Mouse (Mus musculus) colon, adult 2 months (tissue): ENCODE data around the gene Zfp119b. TPM values are rescaled to one million over a fixed set of nuclear protein-coding genes. Genes with fewer than 3 reads are reported as not detected.

Experiments
- polyA plus RNA-seq: library from polyadenylated mRNA; depleted of rRNA; stranded (reverse); fragments of >200 nt; gene quantifications from 2 replicates; pipeline ENCODE4 v1.2.3, GENCODE M21; 2012; rRNA removed

The Zfp119b gene
- 0.07 and 0.08 TPM in 2 replicates for polyA plus RNA-seq

DNA sequence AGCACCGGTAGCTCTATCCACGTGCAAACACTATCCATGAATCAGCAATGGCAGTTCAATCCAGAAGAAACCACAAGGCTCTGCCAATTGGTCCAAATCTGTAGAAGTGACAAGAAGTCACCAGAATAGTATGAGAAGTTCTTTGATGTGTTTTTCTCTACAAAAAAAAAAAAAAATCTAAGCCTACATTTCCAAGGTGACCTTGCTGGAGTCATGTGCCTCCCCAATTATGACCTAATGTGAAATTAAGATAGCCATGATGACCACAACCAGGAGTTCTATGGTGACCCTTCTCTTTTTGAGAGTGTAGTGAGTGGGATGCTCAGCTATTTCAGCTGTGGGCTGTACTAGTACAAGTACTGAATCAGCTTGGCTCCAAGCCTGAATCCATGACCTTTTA is at the start of gene Zfp119b:
Zfp119b (minus strand) TSS at position 101 of the 400 bp plus-strand sequence.

GRCm38 (mm10) chr17:55986030-55986961 is 37.0 kb upstream of the Zfp119b start, which contains the start of gene Fsd1:
Fsd1 (plus strand) TSS chr17:55986509.

DNA sequence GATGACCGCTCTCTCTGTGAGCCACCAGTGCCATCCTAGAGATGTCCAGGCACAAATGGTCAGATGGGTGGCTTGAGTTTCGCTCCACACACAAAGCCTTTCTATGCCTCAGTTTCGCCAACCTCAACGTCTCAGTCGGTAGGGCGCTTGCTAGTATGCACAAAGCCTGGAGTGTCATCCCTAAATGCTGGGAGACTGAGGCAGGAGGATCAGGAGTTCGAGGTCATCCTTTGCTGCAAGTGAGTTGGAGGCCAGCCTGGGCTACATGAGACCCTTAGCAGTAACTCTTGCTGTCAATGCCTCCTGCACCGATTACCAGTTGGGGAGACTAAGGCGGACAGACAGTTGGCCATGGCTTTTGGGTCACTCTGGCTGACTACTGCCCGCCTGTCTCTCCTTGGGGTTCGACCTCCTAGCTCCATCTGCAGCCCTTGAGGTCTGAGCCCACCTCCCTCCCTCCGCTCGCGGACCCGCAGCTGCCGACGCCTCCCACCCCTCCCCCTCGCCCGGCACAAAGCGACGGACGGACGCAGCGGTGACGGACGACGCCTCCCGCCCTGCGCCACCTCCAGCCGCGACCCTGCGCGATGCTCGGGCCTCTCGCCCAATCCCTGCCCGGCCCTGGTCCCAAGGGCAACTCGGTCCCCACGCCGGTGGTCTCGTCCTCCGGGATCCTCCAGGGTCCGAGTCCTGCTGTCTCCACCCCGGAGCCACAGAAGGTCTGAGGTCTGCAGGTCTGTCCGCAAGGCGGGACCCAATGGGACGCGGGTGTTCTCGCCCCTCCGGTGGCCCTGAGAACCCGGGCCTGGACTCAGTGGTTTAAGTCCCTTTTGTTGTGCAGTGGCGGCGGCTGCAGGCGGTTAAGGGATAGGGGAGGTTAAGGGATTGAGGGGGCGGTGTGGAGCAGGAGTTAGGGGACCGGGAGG is 20.9 kb upstream of the Zfp119b start, which contains the start of gene Shd:
Shd (plus strand) TSS at position 502 of the 926 bp plus-strand sequence.

GRCm38 (mm10) chr17:55958918-55959728 is 9.8 kb upstream of the Zfp119b start, which contains the start of gene Yju2:
Yju2 (plus strand) TSS chr17:55959099.

GRCm38 (mm10) chr17:55952447-55953027 is 3.2 kb upstream of the Zfp119b start, which contains the start of gene Ebi3:
Ebi3 (plus strand) TSS chr17:55952640.

Other genes with a start within 250 kb of the Zfp119b start
- gene Pot1b, start 236.9 kb downstream of the Zfp119b start, polyA plus RNA-seq = 0.90 and 0.91 TPM in 2 replicates
- gene Adgre4, start 199.5 kb downstream of the Zfp119b start, polyA plus RNA-seq = 0.10 and 0.13 TPM in 2 replicates
- 0.27 and 0.41 TPM in 2 replicates for gene Zfp119a, start 70.6 kb downstream of the Zfp119b start, polyA plus RNA-seq
- gene Zfp959, start 57.4 kb downstream of the Zfp119b start, polyA plus RNA-seq = 0.38 and 0.45 TPM in 2 replicates
- gene Ebi3, start 3.1 kb upstream of the Zfp119b start, polyA plus RNA-seq = 5.3 and 6.3 TPM in 2 replicates
- 7.9 and 8.1 TPM in 2 replicates for gene Yju2, start 9.6 kb upstream of the Zfp119b start, polyA plus RNA-seq
- gene Shd, start 21.0 kb upstream of the Zfp119b start, polyA plus RNA-seq = 3.8 and 4.6 TPM in 2 replicates
- 1.3 and 1.6 TPM in 2 replicates for gene Fsd1, start 37.0 kb upstream of the Zfp119b start, polyA plus RNA-seq
- 110 and 127 TPM in 2 replicates for gene Stap2, start 56.1 kb upstream of the Zfp119b start, polyA plus RNA-seq
- gene Mpnd, start 56.2 kb upstream of the Zfp119b start, polyA plus RNA-seq = 132 and 198 TPM in 2 replicates
- 64.4 and 75.5 TPM in 2 replicates for gene Sh3gl1, start 87.1 kb upstream of the Zfp119b start, polyA plus RNA-seq
- gene Chaf1a, start 90.9 kb upstream of the Zfp119b start, polyA plus RNA-seq = 3.0 and 3.6 TPM in 2 replicates
- gene Ubxn6, start 125.5 kb upstream of the Zfp119b start, polyA plus RNA-seq = 59.7 and 66.8 TPM in 2 replicates
- gene Hdgfl2, start 130.1 kb upstream of the Zfp119b start, polyA plus RNA-seq = 28.7 and 35.8 TPM in 2 replicates
- gene Plin4, start 160.3 kb upstream of the Zfp119b start, polyA plus RNA-seq = 19.6 and 23.9 TPM in 2 replicates
- 0.37 and 0.65 TPM in 2 replicates for gene Plin5, start 168.1 kb upstream of the Zfp119b start, polyA plus RNA-seq
- gene Lrg1, start 172.5 kb upstream of the Zfp119b start, polyA plus RNA-seq = 14.3 and 21.9 TPM in 2 replicates
- gene Sema6b, start 190.8 kb upstream of the Zfp119b start, polyA plus RNA-seq = 8.0 and 8.2 TPM in 2 replicates
- gene Tnfaip8l1, start 213.0 kb upstream of the Zfp119b start, polyA plus RNA-seq = 13.1 and 13.6 TPM in 2 replicates
- gene Mydgf, start 234.4 kb upstream of the Zfp119b start, polyA plus RNA-seq = 95.9 and 109 TPM in 2 replicates